Comparison of ENCODE assay signal across 9 mouse cellular contexts in the genomic region with DNA sequence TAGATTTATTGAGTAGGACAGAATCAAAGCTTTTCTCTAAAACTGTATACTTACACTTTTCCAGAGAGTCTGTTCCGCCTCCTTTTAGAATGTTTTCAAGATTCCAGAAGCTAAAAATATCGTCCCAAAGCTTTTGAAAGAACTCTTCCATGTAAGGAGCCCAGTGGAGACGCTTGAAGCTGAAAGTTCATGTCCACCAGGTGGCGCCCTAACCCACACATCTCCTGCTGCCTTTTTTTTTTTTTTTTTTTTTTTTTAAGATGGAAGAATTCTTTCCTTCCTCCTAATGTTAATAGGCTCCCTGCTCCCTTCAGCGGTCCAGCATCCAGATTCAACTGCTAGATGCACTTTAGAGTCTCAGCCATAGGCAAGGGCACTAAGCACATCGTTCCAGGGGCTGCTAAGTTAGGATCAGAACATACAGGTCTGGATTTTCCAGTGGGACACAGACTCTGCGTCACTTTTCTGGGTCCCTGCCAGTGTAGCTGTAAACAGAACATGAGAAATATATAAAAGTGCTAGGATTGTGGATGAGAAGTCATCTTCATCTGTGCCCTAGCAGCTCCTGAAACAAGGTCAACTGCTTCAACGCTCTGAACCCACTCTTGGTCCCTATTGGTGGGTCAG. TPM values are rescaled to one million over a fixed set of nuclear protein-coding genes. Genes with fewer than 3 reads are reported as not detected.
DNase-seq lines count a peak whose midpoint lies in the region; ATAC-seq lines count a peak whose summit lies in the region.
"Had no signal": no experiment of that assay in that cellular context is flagged by ENCODE, and none has a peak within 500 bp of the region (broad histone marks: within the 10 kb centered on the region; RNA-seq: fewer than 3 reads in every experiment).

No protein-coding gene starts in this region.

- no peak overlapping the region for H3K9ac ChIP-seq in heart, embryonic 11.5 days (ENCODE audit: low read depth, low read length)
- H3K9ac ChIP-seq: embryonic facial prominence, embryonic 12.5 days had no signal

- H3K27ac ChIP-seq in heart, embryonic 11.5 days (ENCODE audit: low read depth, low read length): no peak overlapping the region
- no peak overlapping the region for H3K27ac ChIP-seq in embryonic facial prominence, embryonic 10.5 days (replicated peaks)
- H3K27ac ChIP-seq: embryonic facial prominence, embryonic 12.5 days had no signal

- H3K36me3 ChIP-seq in heart, embryonic 11.5 days (ENCODE audit: control insufficient read depth, insufficient read depth, low read length): no peaks in the 10 kb centered on the region
- no peaks in the 10 kb centered on the region for H3K36me3 ChIP-seq in embryonic facial prominence, embryonic 10.5 days (replicated peaks)
- H3K36me3 ChIP-seq: embryonic facial prominence, embryonic 12.5 days had no signal

- H3K9me3 ChIP-seq in heart, embryonic 11.5 days (replicated peaks; ENCODE audit: control insufficient read depth, low read length): no peaks in the 10 kb centered on the region
- no peaks in the 10 kb centered on the region for H3K9me3 ChIP-seq in embryonic facial prominence, embryonic 10.5 days
- H3K9me3 ChIP-seq: embryonic facial prominence, embryonic 12.5 days had no signal

- WGBS in heart, embryonic 11.5 days (ENCODE audit: insufficient replicate concordance): 28% methylated on average over 8 of the region's 8 CpGs
- WGBS in embryonic facial prominence, embryonic 10.5 days: 28% methylated on average over 8 of the region's 8 CpGs

- intact Hi-C loops in heart, postnatal 10 days (cut with DNase I): loop anchor here (1.0 to 5.0 kb wide), 2 partner anchors 22 to 162 kb away; a partner anchor contains a TSS
- intact Hi-C loops in left cerebral cortex, postnatal 14 days (cut with DNase I): no loop called here

- peak; percentile 85 to 92 for DNase-seq in heart, adult 18-20 months
- DNase-seq in adrenal gland, postnatal 14 days: peak; percentile 91
- DNase-seq in embryonic facial prominence, embryonic 10.5 days (ENCODE audit: low spot score): peak; percentile 85
- peak; percentile 88 to 93 for DNase-seq in heart, postnatal 10 days
- DNase-seq in left cerebral cortex, postnatal 14 days (ENCODE audit: low spot score in 2 of 2): peak; percentile 95
- DNase-seq in testis, postnatal 10 days (ENCODE audit: low spot score): peak; percentile 96

- no peaks in the 10 kb centered on the region for H3K27me3 ChIP-seq in heart, embryonic 11.5 days (ENCODE audit: control insufficient read depth, insufficient read depth, low read length)
- H3K27me3 ChIP-seq in embryonic facial prominence, embryonic 10.5 days (replicated peaks; ENCODE audit: low read depth, poor library complexity, severe bottlenecking): peaks cover 44% of the 10 kb centered on the region
- H3K27me3 ChIP-seq: embryonic facial prominence, embryonic 12.5 days had no signal

- no peak overlapping the region for H3K4me3 ChIP-seq in heart, embryonic 11.5 days (ENCODE audit: low read depth, low read length)
- no peak overlapping the region for H3K4me3 ChIP-seq in embryonic facial prominence, embryonic 10.5 days
- H3K4me3 ChIP-seq: embryonic facial prominence, embryonic 12.5 days had no signal

- no peak for ATAC-seq in heart, embryonic 11.5 days (replicated peaks; ENCODE audit: insufficient number of reproducible peaks, low FRiP score, low TSS enrichment)
- peak; percentile 27; the same call in 1 of the 2 replicates for ATAC-seq in neutrophil, adult 5-6 weeks (ENCODE audit: extremely low read depth, insufficient number of reproducible peaks, low FRiP score, poor library complexity, severe bottlenecking)

- H3K4me2 ChIP-seq in heart, embryonic 11.5 days: no peak overlapping the region
- H3K4me2 ChIP-seq: embryonic facial prominence, embryonic 12.5 days had no signal

- H3K4me1 ChIP-seq in heart, embryonic 11.5 days (ENCODE audit: control insufficient read depth, insufficient read depth, low read length): peaks cover 15% of the 10 kb centered on the region
- H3K4me1 ChIP-seq in embryonic facial prominence, embryonic 10.5 days: peaks cover 26% of the 10 kb centered on the region

RNA-seq across cellular contexts. Expression of a gene that starts 2.5 kb away (rescaled TPM):
- 10 to 100 TPM; 19.1 to 21.1 TPM for total RNA-seq in heart, adult 18-20 months (2021)
- 13.9 and 14.4 TPM in 2 replicates for polyA plus RNA-seq in heart, embryonic 11.5 days (2014; fragmentation: Nextera tagmentation; extraction: Ambion mirVana)
- 46.4 and 50.1 TPM in 2 replicates for total RNA-seq in adrenal gland, postnatal 14 days (2021)
- 3.9 and 4.0 TPM in 2 replicates for polyA plus RNA-seq in embryonic facial prominence, embryonic 10.5 days (2016; fragmentation: Nextera tagmentation; extraction: Ambion mirVana)
- total RNA-seq in heart, postnatal 10 days (2021): 10 to 100 TPM; 30.3 to 31.2 TPM
- total RNA-seq in left cerebral cortex, postnatal 14 days (2021): 10 to 100 TPM; 10.3 to 11.1 TPM
- 1.3 and 2.0 TPM in 2 replicates for total RNA-seq in neutrophil, adult 5-6 weeks (2017)

RNA-seq across cellular contexts. Expression of a gene that starts 15.8 kb away (rescaled TPM):
- total RNA-seq in heart, adult 18-20 months (2021): 10 to 100 TPM; 10.1 to 12.4 TPM
- polyA plus RNA-seq in heart, embryonic 11.5 days (2014; fragmentation: Nextera tagmentation; extraction: Ambion mirVana): 29.5 and 31.1 TPM in 2 replicates
- total RNA-seq in adrenal gland, postnatal 14 days (2021): 47.4 and 48.9 TPM in 2 replicates
- 23.5 and 24.5 TPM in 2 replicates for polyA plus RNA-seq in embryonic facial prominence, embryonic 10.5 days (2016; fragmentation: Nextera tagmentation; extraction: Ambion mirVana)
- total RNA-seq in heart, postnatal 10 days (2021): 10 to 100 TPM; 10.9 to 13.1 TPM
- 10 to 100 TPM; 28.8 to 29.0 TPM for total RNA-seq in left cerebral cortex, postnatal 14 days (2021)
- total RNA-seq in neutrophil, adult 5-6 weeks (2017): 0.35 and 3.2 TPM in 2 replicates

RNA-seq across cellular contexts. Expression of a gene that starts 19.1 kb away (rescaled TPM):
- 10 to 100 TPM; 17.3 to 21.3 TPM for total RNA-seq in heart, adult 18-20 months (2021)
- polyA plus RNA-seq in heart, embryonic 11.5 days (2014; fragmentation: Nextera tagmentation; extraction: Ambion mirVana): 11.6 and 13.5 TPM in 2 replicates
- total RNA-seq in adrenal gland, postnatal 14 days (2021): 42.7 and 45.0 TPM in 2 replicates
- 32.0 and 33.0 TPM in 2 replicates for polyA plus RNA-seq in embryonic facial prominence, embryonic 10.5 days (2016; fragmentation: Nextera tagmentation; extraction: Ambion mirVana)
- total RNA-seq in heart, postnatal 10 days (2021): 10 to 100 TPM; 27.6 to 29.6 TPM
- total RNA-seq in left cerebral cortex, postnatal 14 days (2021): 10 to 100 TPM; 93.8 to 94.6 TPM
- 103 and 104 TPM in 2 replicates for total RNA-seq in neutrophil, adult 5-6 weeks (2017)

RNA-seq across cellular contexts. Expression of a gene that starts 54.4 kb away (rescaled TPM):
- 10 to 100 TPM; 18.2 to 19.3 TPM for total RNA-seq in heart, adult 18-20 months (2021)
- polyA plus RNA-seq in heart, embryonic 11.5 days (2014; fragmentation: Nextera tagmentation; extraction: Ambion mirVana): 14.6 and 16.3 TPM in 2 replicates
- 50.4 and 51.5 TPM in 2 replicates for total RNA-seq in adrenal gland, postnatal 14 days (2021)
- polyA plus RNA-seq in embryonic facial prominence, embryonic 10.5 days (2016; fragmentation: Nextera tagmentation; extraction: Ambion mirVana): 28.0 and 30.2 TPM in 2 replicates
- 10 to 100 TPM; 16.1 to 17.9 TPM for total RNA-seq in heart, postnatal 10 days (2021)
- total RNA-seq in left cerebral cortex, postnatal 14 days (2021): 10 to 100 TPM; 52.3 to 54.5 TPM
- total RNA-seq in neutrophil, adult 5-6 weeks (2017): 13.3 and 13.4 TPM in 2 replicates

RNA-seq across cellular contexts. Expression of a gene that starts 57.4 kb away (rescaled TPM):
- total RNA-seq in heart, adult 18-20 months (2021): 1 to 10 TPM; 5.6 to 5.8 TPM
- 5.7 and 6.1 TPM in 2 replicates for polyA plus RNA-seq in heart, embryonic 11.5 days (2014; fragmentation: Nextera tagmentation; extraction: Ambion mirVana)
- total RNA-seq in adrenal gland, postnatal 14 days (2021): 4.3 and 4.9 TPM in 2 replicates
- 0.58 and 0.72 TPM in 2 replicates for polyA plus RNA-seq in embryonic facial prominence, embryonic 10.5 days (2016; fragmentation: Nextera tagmentation; extraction: Ambion mirVana)
- total RNA-seq in heart, postnatal 10 days (2021): 1 to 10 TPM; 1.0 to 2.3 TPM
- under 1 TPM; 0.31 to 0.80 TPM for total RNA-seq in left cerebral cortex, postnatal 14 days (2021)
- total RNA-seq in neutrophil, adult 5-6 weeks (2017): not detected in 2 replicates
